Mouse (Mus musculus): ENCODE data around the gene Mapk12.

DNA sequence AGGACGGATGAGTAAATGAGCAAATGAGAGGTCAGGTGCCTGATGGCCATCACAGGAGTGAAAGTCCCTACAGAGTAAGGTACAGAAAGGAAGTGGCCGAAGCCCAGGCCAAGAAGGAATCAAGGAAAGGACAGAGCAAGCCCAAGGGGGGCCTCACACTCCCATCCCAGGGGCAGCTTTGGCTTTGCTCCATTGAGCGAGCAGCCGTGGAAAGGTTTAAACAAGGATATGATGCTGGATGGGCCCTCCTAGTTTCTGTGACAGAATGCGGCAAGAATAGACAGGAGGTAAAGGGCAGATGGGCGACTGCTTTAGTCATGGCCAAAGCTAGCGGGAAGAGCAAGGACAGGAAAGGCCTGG, 2.5 kb downstream of the Mapk12 start:
- no peak for TF ChIP-seq CEBPB (IDR thresholded peaks at IDR 0.05; ENCODE audit: low read depth)
- no peak for TF ChIP-seq CTCF (IDR thresholded peaks at IDR 0.05; ENCODE audit: control insufficient read depth, insufficient read depth, insufficient read length)
